Mouse (Mus musculus) liver, adult 2 months (tissue): ENCODE results near the gene Mrpl43.
A peak's percentile ranks its signal among the peaks of the same experiment; 100 is the strongest.

Source experiments
- CTCF ChIP-seq: fragments of 200-500 bp; IDR thresholded peaks from 2 replicates; pipeline ENCODE4 v1.5.1; 2011; ENCODE audit warnings: low read depth, low read length, control low read depth
- POLR2A ChIP-seq: fragments of 200-500 bp; IDR thresholded peaks from 2 replicates; pipeline ENCODE4 v1.6.1; 2011; ENCODE audit warnings: low read length, control low read depth; ENCODE audit not compliant: insufficient read depth; ENCODE audit errors: extremely low read depth

GRCm38 (mm10) chr19:45016341-45017215, 10.3 kb upstream of the Mrpl43 start:
- TF ChIP-seq CTCF = no peak
- 0 out of 2 replicates have a peak, but pooled peaks have one; percentile 12 for TF ChIP-seq POLR2A
